Comparison of ENCODE assay signal across 25 mouse cellular contexts in the genomic region with DNA sequence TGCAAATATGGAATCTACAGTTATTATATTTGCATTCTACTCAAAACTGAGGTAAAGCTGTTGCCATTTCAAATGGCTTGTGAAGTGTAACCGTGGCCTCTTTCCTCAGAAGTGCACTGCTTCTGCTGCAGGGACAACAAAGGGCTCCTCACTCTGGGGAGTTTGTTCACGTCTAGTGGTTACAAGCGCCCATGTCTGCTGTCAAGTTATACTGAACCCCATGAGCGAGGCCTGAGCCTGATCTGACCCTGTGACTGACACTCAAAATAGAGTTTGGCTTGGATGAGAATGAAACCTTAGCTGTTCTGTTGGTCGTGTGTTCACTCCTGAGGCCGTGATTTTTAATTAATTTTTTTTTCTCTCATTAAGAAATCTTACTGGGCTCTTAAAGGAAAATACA. TPM values are rescaled to one million over a fixed set of nuclear protein-coding genes. Genes with fewer than 3 reads are reported as not detected.
"Had no signal": no experiment of that assay in that cellular context is flagged by ENCODE, and none has a peak within 500 bp of the region (broad histone marks: within the 10 kb centered on the region; RNA-seq: fewer than 3 reads in every experiment).

No protein-coding gene starts in this region.

- DNase-seq: gastrocnemius, postnatal 25 days; heart, adult 11 months; heart, adult 2 months; heart, postnatal 14 days; heart, postnatal 36 days; kidney, adult 11 months; kidney, adult 2 months; kidney, adult 9 months; kidney, postnatal 14 days; kidney, postnatal 36 days; layer of hippocampus, adult 9-11 months; layer of hippocampus, postnatal 36 days; left cerebral cortex, postnatal 4 days had no signal

- H3K4me3 ChIP-seq: heart, adult 2 months; heart, embryonic 13.5 days; heart, embryonic 15.5 days; hindbrain, embryonic 13.5 days; hindbrain, embryonic 15.5 days; kidney, embryonic 15.5 days; limb, embryonic 13.5 days; limb, embryonic 15.5 days; liver, embryonic 12.5 days had no signal

- H3K27ac ChIP-seq: heart, adult 2 months; heart, embryonic 13.5 days; heart, embryonic 15.5 days; hindbrain, embryonic 13.5 days; hindbrain, embryonic 15.5 days; hindbrain, postnatal 0 days; kidney, embryonic 15.5 days; kidney, postnatal 0 days; limb, embryonic 13.5 days; limb, embryonic 15.5 days; liver, embryonic 12.5 days; liver, embryonic 14.5 days had no signal

RNA-seq across cellular contexts. Expression of a gene that starts 38.8 kb away (rescaled TPM):
- total RNA-seq: hematopoietic stem cell, adult 5-6 weeks had no signal
